Mouse (Mus musculus) G1E (cell line): Measurements from ENCODE around the gene Rarres2. TPM values are rescaled to one million over a fixed set of nuclear protein-coding genes. Genes with fewer than 3 reads are reported as not detected.

Source experiments
- ATAC-seq: 2 replicates; pipeline ENCODE4 v1.8.0; 2016; ENCODE audit warnings: mild to moderate bottlenecking; ENCODE audit not compliant: insufficient number of reproducible peaks, poor library complexity, low FRiP score, severe bottlenecking; ENCODE audit errors: extremely low read depth
- DNase-seq: peaks from one replicate; pipeline ENCODE4 v3.0.0; 2012; ENCODE audit warnings: low spot score
- H3K27me3 ChIP-seq: 2 replicates; pipeline ENCODE4 v1.6.1; 2012; ENCODE audit warnings: mild to moderate bottlenecking, low read length, inconsistent platforms; ENCODE audit not compliant: insufficient read depth
- H3K36me3 ChIP-seq: replicated peaks from 2 replicates; pipeline ENCODE3; 2012; ENCODE audit warnings: mild to moderate bottlenecking, inconsistent platforms
- H3K4me1 ChIP-seq: 2 replicates; pipeline ENCODE4 v1.6.1; 2012; ENCODE audit warnings: low read depth, low read length, inconsistent platforms, mixed read lengths; ENCODE audit not compliant: insufficient read depth
- H3K4me3 ChIP-seq: 2 replicates; pipeline ENCODE4 v1.5.1; 2012; ENCODE audit warnings: low read depth, mild to moderate bottlenecking, inconsistent platforms, low read length, moderate library complexity, mixed read lengths
- H3K9me3 ChIP-seq: replicated peaks from 2 replicates; pipeline ENCODE4 v1.6.1; 2012; ENCODE audit warnings: inconsistent platforms
- CTCF ChIP-seq: IDR thresholded peaks from 2 replicates; pipeline ENCODE4 v1.5.1; 2012; ENCODE audit warnings: low read depth, low read length, inconsistent platforms, mixed read lengths
- GATA1 ChIP-seq: IDR thresholded peaks from 2 replicates; pipeline ENCODE4 v1.6.1; 2012; ENCODE audit warnings: borderline replicate concordance, low read length, inconsistent platforms, mixed read lengths
- GATA2 ChIP-seq: IDR thresholded peaks from 2 replicates; pipeline ENCODE4 v1.6.1; 2012; ENCODE audit warnings: low read depth, low read length, inconsistent platforms, borderline replicate concordance
- POLR2AphosphoS5 ChIP-seq: IDR thresholded peaks from 2 replicates; pipeline ENCODE4 v1.6.1; 2012; ENCODE audit warnings: low read depth, low read length, inconsistent platforms; ENCODE audit not compliant: insufficient replicate concordance
- TAL1 ChIP-seq: conservative IDR thresholded peaks from 2 replicates; pipeline ENCODE4 v1.6.1; 2012; ENCODE audit warnings: low read depth, low read length, inconsistent platforms, mixed read lengths
- polyA plus RNA-seq: library from polyadenylated mRNA; stranded (reverse); fragments of >175 nt; gene quantifications from 2 replicates; pipeline ENCODE4 v1.2.3, GENCODE M21; 2012
- total RNA-seq, 2 experiments: library from RNA; stranded (forward) in 1 of 2; stranded (reverse) in 1 of 2; fragments of 200-1000 nt in 1 of 2; fragments of >200 nt in 1 of 2; fragmentation: Nextera tagmentation in 1 of 2; gene quantifications; 2 replicates each; pipeline ENCODE4 v1.2.3; 2014 to 2017

Gene Rarres2
- total and polyA plus RNA-seq, 3 experiments: 0.11 TPM; not detected in 2

DNA sequence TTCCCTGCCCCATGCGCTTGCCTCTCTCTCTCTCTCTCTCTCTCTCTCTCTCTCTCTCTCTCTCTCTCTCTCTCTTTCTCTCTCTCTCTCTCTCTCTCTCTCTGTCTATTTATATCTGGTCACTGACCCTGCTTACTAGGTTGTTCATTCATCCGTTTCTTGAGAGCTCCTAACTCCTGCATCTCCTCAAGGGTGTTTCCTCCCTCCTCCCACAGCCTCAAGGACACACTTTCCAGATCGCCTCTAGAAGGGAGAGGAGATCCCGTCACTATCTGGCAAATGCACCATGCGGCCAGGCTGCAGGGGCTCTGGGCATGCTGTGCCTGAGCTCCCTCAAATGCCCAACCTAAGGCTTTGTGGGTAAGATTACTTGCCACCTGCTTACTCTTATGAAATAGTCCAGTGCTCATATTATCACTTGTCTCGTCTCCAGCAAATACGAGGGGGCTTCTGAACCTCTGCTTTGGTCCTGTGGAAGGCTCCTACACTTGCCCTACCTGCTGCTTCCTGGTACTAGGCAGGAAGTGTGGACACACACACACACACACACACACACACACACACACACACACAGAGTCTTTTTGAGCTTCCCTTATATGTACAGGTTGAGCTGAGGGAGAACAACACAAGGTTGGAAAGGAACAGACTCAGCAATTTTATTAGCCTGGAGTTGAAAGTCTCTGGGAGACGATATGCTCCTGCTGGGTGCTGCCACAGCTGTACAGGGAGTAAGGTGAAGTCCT lies 3.4 kb downstream of the Rarres2 start:
- no peak overlapping the region for H3K4me3 ChIP-seq
- no peak for ATAC-seq
- no peaks in the 10 kb centered on the region for H3K4me1 ChIP-seq
- H3K9me3 ChIP-seq: no peaks in the 10 kb centered on the region
- TF ChIP-seq GATA1 (no peak), CTCF (no peak), TAL1 (no peak), GATA2 (no peak), POLR2AphosphoS5 (no peak)
- peaks cover 8% of the 10 kb centered on the region; the same call in 1 of the 2 replicates for H3K27me3 ChIP-seq
- no peak for DNase-seq
- no peaks in the 10 kb centered on the region for H3K36me3 ChIP-seq

DNA sequence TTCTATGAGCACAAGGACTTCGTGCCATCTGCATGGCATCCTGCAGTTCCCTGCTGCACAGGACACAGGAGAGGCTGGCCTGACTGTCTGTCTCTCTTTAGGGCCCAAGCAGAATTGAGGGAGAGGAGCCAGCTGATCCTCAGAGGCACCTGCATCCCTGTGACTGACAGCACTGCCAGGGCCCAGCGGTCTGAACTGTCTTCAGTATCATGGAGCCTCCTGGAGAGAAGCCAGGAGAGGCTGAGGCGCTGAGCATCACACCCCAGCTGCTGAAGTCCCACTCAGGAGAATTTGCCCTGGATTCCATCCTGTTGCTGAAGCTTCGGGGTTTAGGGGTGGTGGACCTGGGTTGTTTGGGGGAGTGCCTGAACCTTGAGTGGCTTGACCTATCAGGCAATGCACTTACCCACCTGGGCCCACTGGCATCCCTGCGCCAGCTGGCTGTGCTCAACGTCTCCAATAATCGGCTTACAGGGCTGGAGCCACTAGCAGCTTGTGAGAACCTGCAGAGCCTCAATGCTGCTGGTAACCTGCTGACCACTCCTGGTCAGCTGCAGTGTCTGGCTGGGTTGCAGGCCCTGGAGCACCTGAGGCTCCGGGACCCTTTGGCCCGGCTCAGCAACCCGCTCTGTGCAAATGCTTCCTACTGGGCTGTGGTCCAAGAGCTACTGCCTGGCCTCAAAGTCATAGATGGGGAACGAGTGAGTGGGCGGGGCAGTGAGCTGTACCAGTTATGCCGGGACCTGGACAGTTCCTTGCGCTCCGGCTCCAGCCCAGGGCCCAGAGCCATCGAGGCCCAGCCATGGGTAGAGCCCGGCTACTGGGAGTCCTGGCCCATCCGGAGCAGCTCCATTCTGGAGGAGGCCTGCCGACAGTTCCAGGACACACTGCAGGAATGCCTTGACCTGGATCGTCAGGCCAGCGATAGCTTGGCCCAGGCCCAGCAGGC lies 4.3 kb downstream of the Rarres2 start:
- Histone ChIP-seq H3K4me1 (no peaks in the 10 kb centered on the region), H3K36me3 (no peaks in the 10 kb centered on the region), H3K9me3 (no peaks in the 10 kb centered on the region), H3K4me3 (no peak overlapping the region), H3K27me3 (peaks cover 8% of the 10 kb centered on the region; the same call in 1 of the 2 replicates)
- ATAC-seq (no peak), DNase-seq (no peak)
- TF ChIP-seq TAL1 (no peak), CTCF (no peak), GATA2 (no peak), POLR2AphosphoS5 (no peak)

DNA sequence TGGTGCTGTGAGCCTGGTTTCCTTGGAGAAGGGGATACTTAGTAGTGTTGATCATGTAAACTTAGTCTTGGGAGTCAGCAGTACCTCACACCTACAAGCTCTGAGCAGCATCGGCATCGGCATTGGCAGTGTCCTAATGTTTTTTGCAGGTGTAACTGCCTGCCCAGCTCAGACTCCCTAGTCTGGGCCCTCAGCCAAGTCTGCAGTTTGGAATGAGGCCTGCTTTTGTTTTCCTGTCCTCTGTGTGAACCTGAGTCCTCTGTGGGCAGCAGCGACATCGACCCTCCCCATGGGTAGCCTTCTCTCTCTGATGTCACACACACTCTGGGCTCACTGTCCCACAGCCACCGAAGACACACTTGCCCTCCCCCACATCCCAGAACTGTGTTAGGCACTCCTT lies 6.3 kb downstream of the Rarres2 start:
- Histone ChIP-seq H3K27me3 (peaks cover 5% of the 10 kb centered on the region; the same call in 1 of the 2 replicates), H3K4me3 (no peak overlapping the region), H3K36me3 (no peaks in the 10 kb centered on the region), H3K9me3 (no peaks in the 10 kb centered on the region), H3K4me1 (no peaks in the 10 kb centered on the region)
- TF ChIP-seq GATA2: no peak
- no peak for TF ChIP-seq TAL1
- no peak for TF ChIP-seq GATA1
- no peak for TF ChIP-seq POLR2AphosphoS5
- TF ChIP-seq CTCF: no peak
- no peak for ATAC-seq
- DNase-seq: no peak

DNA sequence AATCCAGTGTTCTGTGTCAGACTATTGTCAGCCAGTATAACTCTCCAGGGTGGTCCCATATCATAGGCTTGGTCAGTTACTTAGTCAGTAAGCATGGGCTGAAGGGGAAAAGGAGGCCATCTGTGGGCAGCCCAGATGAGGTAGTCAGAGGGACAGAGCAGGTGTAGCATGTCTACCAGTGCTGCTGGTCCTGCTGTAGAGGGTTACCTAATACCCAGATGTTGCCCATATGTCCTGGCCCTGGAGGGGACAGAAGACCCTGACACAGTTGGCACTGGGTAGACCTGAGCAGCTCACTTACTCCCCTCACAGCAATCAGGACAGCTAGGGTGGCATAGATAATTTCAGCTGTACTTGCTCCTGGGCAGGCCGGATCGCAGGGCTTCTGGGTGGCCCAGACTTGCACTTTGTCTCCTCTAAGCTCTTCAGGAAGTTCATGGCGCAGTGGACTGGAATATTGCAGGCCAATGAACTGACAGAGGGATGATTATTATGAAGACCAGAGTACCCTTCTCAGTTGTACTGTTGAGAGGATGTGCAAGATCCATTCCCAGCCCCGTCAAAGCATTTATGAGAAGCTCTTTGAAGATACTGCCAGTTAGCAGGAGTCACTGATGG lies 6.8 kb downstream of the Rarres2 start:
- no peaks in the 10 kb centered on the region for H3K36me3 ChIP-seq
- H3K27me3 ChIP-seq: peaks cover 5% of the 10 kb centered on the region; the same call in 1 of the 2 replicates
- TF ChIP-seq POLR2AphosphoS5 (no peak), TAL1 (no peak), GATA1 (no peak), GATA2 (no peak), CTCF (no peak)
- H3K4me1 ChIP-seq: no peaks in the 10 kb centered on the region
- H3K4me3 ChIP-seq: no peak overlapping the region
- DNase-seq: no peak
- no peaks in the 10 kb centered on the region for H3K9me3 ChIP-seq
- ATAC-seq: no peak

DNA sequence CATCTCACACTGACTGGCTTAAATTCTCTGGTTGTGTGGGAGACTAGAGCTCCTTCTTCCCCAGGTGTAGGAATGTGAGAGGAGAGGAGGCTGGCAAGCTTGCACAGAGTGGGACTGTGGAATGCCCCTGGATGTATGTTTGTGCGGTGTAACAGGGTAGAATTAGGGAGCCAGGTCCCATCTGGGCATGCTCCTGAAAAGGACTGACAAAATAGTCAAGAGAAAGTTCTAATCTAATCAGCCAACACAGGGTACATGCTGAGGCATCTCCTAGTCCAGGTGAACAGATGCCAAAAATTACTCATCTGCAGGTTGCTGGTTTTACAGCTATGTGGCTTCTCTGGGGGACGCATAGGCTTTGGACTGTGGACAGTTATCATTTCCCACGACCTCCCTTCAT lies 16.6 kb downstream of the Rarres2 start:
- Histone ChIP-seq H3K27me3 (peaks cover 3% of the 10 kb centered on the region; the same call in 1 of the 2 replicates), H3K4me3 (no peak overlapping the region), H3K4me1 (no peaks in the 10 kb centered on the region), H3K36me3 (no peaks in the 10 kb centered on the region), H3K9me3 (no peaks in the 10 kb centered on the region)
- TF ChIP-seq GATA2: no peak
- ATAC-seq (no peak), DNase-seq (no peak)
